Mouse (Mus musculus) cerebellum, adult 9-11 months (tissue): Measurements from ENCODE around the gene Cxcr6.
A peak's percentile ranks its signal among the peaks of the same experiment; 100 is the strongest.

Experiments
- DNase-seq: peaks from one replicate; pipeline ENCODE4 v3.0.0; 2022

Cxcr6 gene

GRCm38 (mm10) chr9:123828916-123829315, 22.6 kb downstream of the Cxcr6 start:
- DNase-seq = peak; percentile 93

- DNase-seq = no peak
Measured at GRCm38 (mm10) chr9:123835851-123836250, 29.6 kb downstream of the Cxcr6 start.

- no peak for DNase-seq
Measured at GRCm38 (mm10) chr9:123840243-123840642, 34.0 kb downstream of the Cxcr6 start.

DNA sequence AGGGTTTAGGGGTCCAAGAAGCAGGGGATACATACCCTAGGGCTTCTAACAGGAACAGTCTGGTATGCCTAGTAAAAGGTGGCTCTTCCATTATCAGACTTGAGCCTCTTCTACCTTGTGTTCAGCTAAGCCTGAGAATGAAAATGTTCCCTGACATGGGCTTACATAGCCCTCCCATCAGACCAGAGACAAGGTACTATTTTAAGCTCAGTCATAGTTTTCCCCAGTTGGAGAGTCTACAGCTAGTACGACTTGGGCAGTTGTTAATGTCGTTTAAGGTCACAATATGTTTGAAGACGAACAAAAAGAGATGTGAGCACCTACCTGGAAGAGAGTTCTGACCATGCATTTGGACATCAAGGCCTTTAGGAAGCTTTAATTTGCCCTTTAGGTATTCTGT, 38.2 kb downstream of the Cxcr6 start:
- no peak for DNase-seq

DNA sequence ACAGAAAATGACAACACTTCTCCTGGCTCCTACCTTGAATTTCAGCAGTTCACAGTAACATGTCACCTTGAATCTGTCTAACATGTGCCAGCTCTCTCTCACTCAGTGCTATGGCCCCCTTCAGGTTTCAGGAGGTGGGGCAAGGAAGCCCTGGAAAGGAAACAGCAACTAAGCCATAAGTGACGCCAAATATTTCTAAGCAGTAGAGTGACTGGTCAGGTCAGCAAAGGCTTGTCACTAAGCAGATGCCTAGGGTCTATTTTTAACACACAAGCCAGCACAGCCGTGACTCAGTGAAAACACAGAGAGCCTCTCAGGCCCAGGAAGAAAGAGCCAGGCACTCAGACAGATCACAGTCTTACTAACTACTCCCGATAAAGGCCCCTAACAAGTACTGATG, 38.8 kb downstream of the Cxcr6 start:
- no peak for DNase-seq

GRCm38 (mm10) chr9:123846490-123846889, 40.2 kb downstream of the Cxcr6 start:
- no peak for DNase-seq

DNA sequence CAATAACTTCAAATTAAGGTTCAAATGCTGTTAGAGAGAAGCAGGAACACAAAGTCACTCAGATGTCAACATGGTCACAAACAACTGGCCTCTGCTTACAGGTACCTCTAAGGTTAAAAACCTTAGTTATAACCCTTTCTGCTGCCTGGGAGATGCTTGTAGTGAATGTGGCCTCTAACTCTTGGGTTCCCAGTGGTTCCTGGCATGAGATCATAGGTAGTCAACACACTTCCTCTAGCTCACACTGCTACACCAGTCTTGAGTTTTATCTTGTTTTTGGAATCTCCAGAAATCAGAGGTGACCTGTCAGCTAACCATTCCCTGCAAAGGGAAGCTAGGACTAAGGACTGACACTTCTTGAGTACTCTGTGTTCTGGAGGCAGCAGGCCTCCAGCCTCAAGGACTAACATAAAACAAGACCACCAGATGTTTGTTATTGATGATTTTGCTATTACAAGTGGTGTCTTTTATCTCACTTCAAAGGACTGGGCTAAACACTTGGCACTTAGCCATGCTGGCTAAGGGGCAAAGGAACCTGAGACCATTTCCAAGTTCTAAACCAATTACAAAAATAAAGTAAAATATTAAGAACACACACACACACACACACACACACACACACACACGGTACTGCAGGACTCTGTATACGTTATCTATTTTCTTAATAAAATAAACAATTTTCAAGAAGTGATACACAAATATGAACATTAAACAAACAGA, 43.9 kb downstream of the Cxcr6 start:
- DNase-seq = peak; percentile 35

GRCm38 (mm10) chr9:123850705-123851061, 44.4 kb downstream of the Cxcr6 start:
- peak; percentile 49 for DNase-seq

- no peak for DNase-seq
Measured at GRCm38 (mm10) chr9:123851062-123851712, 44.9 kb downstream of the Cxcr6 start.

DNA sequence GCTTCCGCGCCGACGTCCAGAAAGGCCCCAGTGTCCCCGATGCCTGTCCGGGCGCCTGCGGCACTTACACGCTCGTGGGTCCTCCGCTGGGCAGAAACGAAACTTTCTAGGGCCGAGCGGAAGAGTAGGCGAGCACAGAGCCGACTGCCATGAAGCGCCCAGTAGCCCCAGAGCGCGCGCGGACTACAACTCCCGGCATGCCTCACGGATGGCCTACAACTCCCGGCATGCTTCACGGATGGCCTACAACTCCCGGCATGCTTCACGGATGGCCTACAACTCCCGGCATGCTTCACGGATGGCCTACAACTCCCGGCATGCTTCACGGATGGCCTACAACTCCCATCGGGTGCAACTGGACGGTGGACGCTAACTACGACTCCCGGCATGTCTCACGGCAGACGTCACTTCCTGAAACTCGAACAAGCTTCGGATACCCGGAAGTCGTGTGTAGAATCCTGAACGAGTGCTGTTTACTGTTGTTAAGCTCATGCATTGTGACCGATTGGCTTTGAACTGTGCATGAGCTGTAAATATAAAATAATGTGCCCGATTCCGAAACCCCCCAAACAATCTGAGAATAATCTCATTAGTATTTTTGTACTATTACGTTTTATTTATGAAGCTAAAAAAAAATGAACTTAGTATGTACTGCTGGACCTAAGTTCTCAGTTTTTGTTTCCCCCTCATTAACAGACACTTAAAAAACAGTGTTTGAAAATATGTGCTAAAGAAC, 45.6 kb downstream of the Cxcr6 start, which contains the start of gene Fyco1:
Fyco1 (minus strand) TSS at position 187 of the 736 bp plus-strand sequence.
- DNase-seq = peak; percentile 99

DNA sequence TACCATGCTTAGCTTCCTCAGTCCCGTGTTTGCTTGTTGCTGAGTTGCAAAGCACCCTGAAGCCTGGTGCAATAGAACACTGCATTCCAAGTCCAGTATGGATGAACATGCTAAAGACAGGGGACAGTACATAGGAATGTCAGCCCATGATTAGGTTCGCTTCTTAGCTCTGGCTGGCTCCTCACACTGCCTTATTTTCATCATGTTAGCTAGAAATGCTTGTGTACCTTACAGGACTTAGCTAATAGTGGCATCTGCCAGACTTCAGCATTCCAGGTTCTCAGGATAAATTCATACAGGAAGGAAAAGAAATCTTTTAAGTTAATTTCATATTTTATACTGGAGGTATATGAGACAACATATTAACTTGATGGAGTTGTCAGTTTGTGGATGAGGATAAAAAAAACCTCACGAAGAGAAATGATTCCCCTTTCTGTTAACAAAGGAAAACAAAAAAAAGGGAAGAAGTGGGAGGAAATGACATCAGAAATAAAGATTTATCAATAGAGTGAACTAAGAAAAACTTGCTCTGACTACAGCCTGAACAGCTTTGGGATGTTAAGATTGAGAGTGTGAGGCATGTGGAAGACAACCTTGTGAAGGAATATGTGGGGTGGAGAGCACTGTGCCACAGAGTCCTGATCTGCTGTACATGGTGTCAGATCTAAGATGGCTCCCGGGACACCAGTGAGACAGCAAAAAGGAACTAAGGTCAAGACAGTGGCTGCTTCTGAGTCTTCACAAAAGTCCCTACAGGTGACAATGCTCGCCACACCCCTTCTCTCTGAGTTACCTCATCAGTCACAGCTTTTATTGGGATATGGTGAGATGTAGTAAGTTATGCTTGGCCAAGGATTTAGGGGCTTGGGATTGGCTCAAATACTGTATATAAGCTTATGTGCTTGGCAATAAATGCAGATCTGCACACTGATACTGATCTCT, 46.4 kb downstream of the Cxcr6 start:
- peak; percentile 47 for DNase-seq

GRCm38 (mm10) chr9:123856836-123857235, 50.6 kb downstream of the Cxcr6 start:
- DNase-seq = no peak
